Mouse (Mus musculus) CH12.LX (cell line): ENCODE data around the gene Gpr108. TPM values are rescaled to one million over a fixed set of nuclear protein-coding genes. Genes with fewer than 3 reads are reported as not detected.

ENCODE experiments used
- DNase-seq: peaks from one replicate; pipeline ENCODE4 v3.0.0-alpha.2; 2013; ENCODE audit errors: extremely low read depth
- H3K27ac ChIP-seq: 2 replicates; pipeline ENCODE4 v1.5.1; 2012; ENCODE audit warnings: low read depth, mild to moderate bottlenecking, control low read depth, moderate library complexity; ENCODE audit not compliant: insufficient read depth
- H3K27me3 ChIP-seq: replicated peaks from 2 replicates; pipeline ENCODE3; 2012; ENCODE audit warnings: inconsistent platforms
- H3K36me3 ChIP-seq, 2 experiments: replicated peaks in 1 of 2; 2 replicates each; pipeline versions ENCODE3 to v1.6.1; 2012; ENCODE audit warnings: inconsistent platforms in 1 of 2, low read length in 1 of 2, mild to moderate bottlenecking in 1 of 2, mixed read lengths in 1 of 2, moderate library complexity in 1 of 2; ENCODE audit not compliant: control insufficient read depth in 1 of 2, insufficient read depth in 1 of 2
- H3K4me1 ChIP-seq, 2 experiments: 2 replicates each; pipeline ENCODE4 v1.6.1; 2012; ENCODE audit warnings: inconsistent platforms in 1 of 2, moderate library complexity in 1 of 2; ENCODE audit not compliant: insufficient read depth in 2 of 2, control insufficient read depth in 1 of 2
- H3K4me2 ChIP-seq: 2 replicates; pipeline ENCODE4 v1.6.1; 2012; ENCODE audit warnings: low read depth, mild to moderate bottlenecking, control low read depth; ENCODE audit not compliant: poor library complexity, insufficient read depth, severe bottlenecking
- H3K4me3 ChIP-seq, 3 experiments: fragments of 150-350 bp in 1 of 3; sonication (generic) in 1 of 3; replicated peaks in 1 of 3; 2 replicates each; pipeline versions ENCODE3 to v1.5.1; 2011 to 2012; ENCODE audit warnings: low read depth in 2 of 3, low read length in 2 of 3, mild to moderate bottlenecking in 2 of 3, moderate library complexity in 2 of 3, control low read depth in 1 of 3, improper control_type of control experiment in 1 of 3, inconsistent platforms in 1 of 3, mixed read lengths in 1 of 3; ENCODE audit not compliant: poor library complexity in 1 of 3
- H3K79me2 ChIP-seq: replicated peaks from 2 replicates; pipeline ENCODE4 v1.6.1; 2012; ENCODE audit warnings: mild to moderate bottlenecking, moderate library complexity; ENCODE audit not compliant: control insufficient read depth, poor library complexity, insufficient read depth, severe bottlenecking; ENCODE audit errors: extremely low read depth
- H3K9ac ChIP-seq: 2 replicates; pipeline ENCODE4 v1.6.1; 2012; ENCODE audit warnings: low read depth, mild to moderate bottlenecking, control low read depth, moderate library complexity; ENCODE audit not compliant: insufficient read depth
- H3K9me3 ChIP-seq: replicated peaks from 2 replicates; pipeline ENCODE3; 2012; ENCODE audit warnings: low read length, inconsistent platforms, mixed read lengths
- CHD1 ChIP-seq: IDR thresholded peaks from 2 replicates; pipeline ENCODE4 v1.6.1; 2012; ENCODE audit warnings: low read depth, low read length, improper control_type of control experiment, inconsistent platforms
- CTCF ChIP-seq, 2 experiments: IDR thresholded peaks in 1 of 2; conservative IDR thresholded peaks in 1 of 2; 2 replicates each; pipeline ENCODE4 v1.5.1; 2011 to 2012; ENCODE audit warnings: low read depth in 2 of 2, low read length in 2 of 2, improper control_type of control experiment in 1 of 2, inconsistent platforms in 1 of 2, mild to moderate bottlenecking in 1 of 2, moderate library complexity in 1 of 2
- ELF1 ChIP-seq: IDR thresholded peaks from 2 replicates; pipeline ENCODE4 v1.6.1; 2014; ENCODE audit warnings: low read depth, mild to moderate bottlenecking, inconsistent platforms, low read length, improper control_type of control experiment
- EP300 ChIP-seq: IDR thresholded peaks from 2 replicates; pipeline ENCODE4 v1.6.1; 2011; ENCODE audit warnings: low read length, improper control_type of control experiment
- ETS1 ChIP-seq: conservative IDR thresholded peaks from 2 replicates; pipeline ENCODE4 v1.6.1; 2012; ENCODE audit warnings: low read depth, mild to moderate bottlenecking, inconsistent platforms, low read length, improper control_type of control experiment, moderate library complexity
- IRF4 ChIP-seq: IDR thresholded peaks from 2 replicates; pipeline ENCODE4 v1.6.1; 2014; ENCODE audit warnings: low read depth, mild to moderate bottlenecking, inconsistent platforms, low read length, improper control_type of control experiment
- JUN ChIP-seq: IDR thresholded peaks from 2 replicates; pipeline ENCODE4 v1.6.1; 2011; ENCODE audit warnings: low read depth, mild to moderate bottlenecking, low read length, improper control_type of control experiment, moderate library complexity; ENCODE audit not compliant: insufficient read depth
- KAT2A ChIP-seq: IDR thresholded peaks from 2 replicates; pipeline ENCODE4 v1.6.1; 2012; ENCODE audit warnings: low read length, improper control_type of control experiment, inconsistent platforms; ENCODE audit not compliant: insufficient replicate concordance
- MAX ChIP-seq: IDR thresholded peaks from 2 replicates; pipeline ENCODE4 v1.6.1; 2011; ENCODE audit warnings: low read length, improper control_type of control experiment
- MEF2A ChIP-seq: IDR thresholded peaks from 2 replicates; pipeline ENCODE4 v1.6.1; 2014; ENCODE audit warnings: low read depth, mild to moderate bottlenecking, inconsistent platforms, low read length, improper control_type of control experiment, borderline replicate concordance
- NELFE ChIP-seq: IDR thresholded peaks from 2 replicates; pipeline ENCODE4 v1.6.1; 2011; ENCODE audit warnings: low read depth, low read length, improper control_type of control experiment
- PAX5 ChIP-seq: IDR thresholded peaks from 2 replicates; pipeline ENCODE4 v1.6.1; 2012; ENCODE audit warnings: low read length, inconsistent platforms, mixed read lengths
- RAD21 ChIP-seq: IDR thresholded peaks from 2 replicates; pipeline ENCODE4 v1.6.1; 2011; ENCODE audit warnings: low read depth, mild to moderate bottlenecking, low read length, improper control_type of control experiment, moderate library complexity
- SIN3A ChIP-seq: IDR thresholded peaks from 2 replicates; pipeline ENCODE4 v1.6.1; 2012; ENCODE audit warnings: low read length, improper control_type of control experiment, inconsistent platforms
- SMC3 ChIP-seq: IDR thresholded peaks from 2 replicates; pipeline ENCODE4 v1.6.1; 2011; ENCODE audit warnings: low read depth, low read length, improper control_type of control experiment
- TCF12 ChIP-seq: IDR thresholded peaks from 2 replicates; pipeline ENCODE4 v1.6.1; 2014; ENCODE audit warnings: low read depth, mild to moderate bottlenecking, inconsistent platforms, low read length, improper control_type of control experiment
- UBTF ChIP-seq: IDR thresholded peaks from 2 replicates; pipeline ENCODE4 v1.6.1; 2012; ENCODE audit warnings: low read depth, mild to moderate bottlenecking, inconsistent platforms, low read length, improper control_type of control experiment, moderate library complexity
- ZC3H11A ChIP-seq: IDR thresholded peaks from 2 replicates; pipeline ENCODE4 v1.6.1; 2012; ENCODE audit warnings: low read depth, mild to moderate bottlenecking, inconsistent platforms, low read length, improper control_type of control experiment
- ZKSCAN1 ChIP-seq: IDR thresholded peaks from 2 replicates; pipeline ENCODE4 v1.6.1; 2012; ENCODE audit warnings: low read depth, inconsistent platforms, low read length, improper control_type of control experiment, borderline replicate concordance
- ZMIZ1 ChIP-seq: IDR thresholded peaks from 2 replicates; pipeline ENCODE4 v1.6.1; 2012; ENCODE audit warnings: low read depth, mild to moderate bottlenecking, inconsistent platforms, low read length, improper control_type of control experiment
- ZNF384 ChIP-seq: IDR thresholded peaks from 2 replicates; pipeline ENCODE4 v1.6.1; 2012; ENCODE audit warnings: low read depth, low read length, improper control_type of control experiment, inconsistent platforms
- dilution Hi-C: fragments of 300-500 bp; cut with MboI; formaldehyde crosslinking; loops from 2 replicates; pipeline ENCODE4 v1.14.3; 2020; ENCODE audit warnings: low sequenced_read_pairs; ENCODE audit not compliant: extremely low pct_unique_long_range_greater_than_20kb, extremely low pct_ligation_motif_present
- in situ Hi-C: fragments of 300-500 bp; cut with MboI; formaldehyde crosslinking; loops from 3 replicates; pipeline ENCODE4 v1.14.3; 2019; ENCODE audit warnings: low sequenced_read_pairs, low pct_ligation_motif_present, low pct_unique_long_range_greater_than_20kb, mixed read lengths
- polyA plus RNA-seq: library from polyadenylated mRNA; unstranded; fragments of >175 nt; gene quantifications from 2 replicates; pipeline ENCODE4 v1.2.1, GENCODE M21; 2012; ENCODE audit warnings: low read depth; ENCODE audit not compliant: insufficient read length
- total RNA-seq, 2 experiments: library from RNA; depleted of rRNA; stranded (reverse); fragments of 300-350 nt in 1 of 2; fragments of >200 nt in 1 of 2; gene quantifications; 2 replicates each; pipeline ENCODE4 v1.2.3; 2012 to 2014

The Gpr108 gene
- total and polyA plus RNA-seq, 3 experiments = 20.2 to 32.0 (median 25.0) TPM

- TF ChIP-seq TCF12 = 0 out of 2 replicates have a peak, but pooled peaks have one; percentile 8
- 0 out of 2 replicates have a peak, but pooled peaks have one; percentile 13 for TF ChIP-seq NELFE
- 0 out of 2 replicates have a peak, but pooled peaks have one; percentile 31 for TF ChIP-seq MAX
- TF ChIP-seq ZMIZ1 = no peak
- TF ChIP-seq EP300 = no peak
- peak; percentile 66; the same call in 1 of the 2 replicates for TF ChIP-seq CHD1
- TF ChIP-seq ETS1 = 0 out of 2 replicates have a peak, but pooled peaks have one; percentile 20
- peak; percentile 21 for TF ChIP-seq ZC3H11A
- TF ChIP-seq SIN3A = peak; percentile 61; the same call in 1 of the 2 replicates
- TF ChIP-seq UBTF = no peak
- 0 out of 2 replicates have a peak, but pooled peaks have one; percentile 17 for TF ChIP-seq IRF4
- peak; percentile 69 for TF ChIP-seq RAD21
- no peak for TF ChIP-seq JUN
- TF ChIP-seq PAX5 = no peak
- TF ChIP-seq SMC3 = peak; percentile 86
- no peak for TF ChIP-seq ZKSCAN1
- TF ChIP-seq ZNF384 = no peak
- peak; percentile 35 to 88; a peak in 3 of 4 replicates for TF ChIP-seq CTCF (conservative IDR thresholded peaks at IDR 0.05 in 1 of 2, IDR thresholded peaks at IDR 0.05 in 1 of 2; ENCODE audit: low read depth in 2 of 2, low read length in 2 of 2)
- TF ChIP-seq ELF1 = no peak
- TF ChIP-seq MEF2A = no peak
- TF ChIP-seq KAT2A = no peak
- Histone ChIP-seq H3K4me2 (peak overlapping the region; percentile 93), H3K9me3 (no peaks in the 10 kb centered on the region), H3K4me1 (peaks cover 22 to 38% of the 10 kb centered on the region in 2 experiments), H3K9ac (no peak overlapping the region), H3K27ac (no peak overlapping the region), H3K36me3 (no peaks in the 10 kb centered on the region), H3K4me3 (no peak overlapping the region), H3K79me2 (no peaks in the 10 kb centered on the region), H3K27me3 (peaks cover 13% of the 10 kb centered on the region)
- in situ Hi-C loops = loop anchor here (5.0 kb wide), 1 partner anchor 117 kb away; no protein-coding TSS in a partner anchor
- dilution Hi-C loops = no loop called here
- peak; percentile 74 for DNase-seq
Measured at GRCm38 (mm10) chr17:57219884-57220207, 28.4 kb downstream of the Gpr108 start.
